Mouse (Mus musculus): ENCODE data around the gene Kdm4b.

GRCm38 (mm10) chr17:56343466-56343865 lies 17.6 kb downstream of the Kdm4b start:
- no peak for TF ChIP-seq HCFC1 (IDR thresholded peaks at IDR 0.05; ENCODE audit: low read depth, low read length)
- no peak for TF ChIP-seq POLR2A (IDR thresholded peaks at IDR 0.05; ENCODE audit: control insufficient read depth in 1 of 2, insufficient read depth in 1 of 2, low read depth in 1 of 2, low read length in 2 of 2, poor library complexity in 1 of 2)
- TF ChIP-seq ZC3H11A (IDR thresholded peaks at IDR 0.05; ENCODE audit: low read depth, low read length), result no peak
- no peak for TF ChIP-seq USF1 (IDR thresholded peaks at IDR 0.05; ENCODE audit: low read depth, low read length)
- TF ChIP-seq GABPA (IDR thresholded peaks at IDR 0.05; ENCODE audit: low read depth, low read length), result no peak
- TF ChIP-seq MAX (IDR thresholded peaks at IDR 0.05; ENCODE audit: low read length), result no peak
- TF ChIP-seq ZKSCAN1 (IDR thresholded peaks at IDR 0.05; ENCODE audit: low read depth, low read length), result no peak
- TF ChIP-seq CTCF (IDR thresholded peaks at IDR 0.05 in 2 of 3, conservative IDR thresholded peaks at IDR 0.05 in 1 of 3; ENCODE audit: control insufficient read depth in 1 of 3, insufficient read depth in 1 of 3, low read depth in 2 of 3, low read length in 3 of 3, poor library complexity in 1 of 3, severe bottlenecking in 1 of 3), result no peak
- no peak for TF ChIP-seq EP300 (IDR thresholded peaks at IDR 0.05; ENCODE audit: low read depth in 1 of 2, low read length in 2 of 2)

Measured in MEL (cell line).